Mouse (Mus musculus): ENCODE measurements around the gene Rpap1.
"Not testable (repeated sequence)": the region's sequence is repeated elsewhere in the genome, so short reads cannot be mapped to it uniquely, and the experiment has no call there.

Gene Rpap1

DNA sequence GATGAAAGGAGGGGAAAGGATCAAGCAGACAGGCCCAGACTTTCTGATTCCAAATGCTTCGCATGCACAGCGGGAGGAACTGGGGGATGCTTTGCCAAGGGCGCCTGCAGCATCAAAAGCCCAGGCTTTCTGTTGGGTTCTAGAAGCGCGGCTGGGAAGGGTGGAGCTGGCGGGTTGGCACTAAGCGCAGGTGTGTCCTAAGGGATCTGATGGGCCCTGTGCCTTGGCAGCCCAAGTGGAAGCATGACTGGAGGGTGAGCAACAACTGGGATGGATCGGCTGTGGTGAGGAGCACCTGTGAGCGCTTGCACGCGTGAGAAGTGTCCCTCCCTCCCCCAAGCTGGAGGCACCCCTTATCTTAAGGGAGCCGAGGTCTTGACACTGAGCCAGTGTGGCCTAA lies 50.2 kb downstream of the Rpap1 start:
- no peak for DNase-seq

DNA sequence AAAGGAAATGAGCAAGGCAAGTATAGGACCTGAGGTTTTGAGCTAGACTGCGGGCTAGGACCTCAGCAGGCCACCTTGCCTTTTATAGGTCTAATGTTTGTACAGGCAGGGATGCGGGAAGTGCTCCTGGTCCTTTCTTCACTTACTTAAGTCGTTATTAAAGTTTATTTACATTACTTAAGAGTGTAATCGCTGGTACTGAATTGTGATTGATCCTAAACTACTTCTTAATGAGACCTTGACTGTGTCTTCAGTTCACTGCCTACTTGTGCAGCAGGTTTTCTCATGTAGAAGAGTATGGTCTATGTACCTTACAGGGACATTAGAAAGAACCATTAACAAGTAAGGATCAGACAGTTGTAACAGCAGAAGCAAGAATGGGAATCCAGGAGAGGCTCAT lies 56.6 kb downstream of the Rpap1 start:
- DNase-seq: no peak

DNA sequence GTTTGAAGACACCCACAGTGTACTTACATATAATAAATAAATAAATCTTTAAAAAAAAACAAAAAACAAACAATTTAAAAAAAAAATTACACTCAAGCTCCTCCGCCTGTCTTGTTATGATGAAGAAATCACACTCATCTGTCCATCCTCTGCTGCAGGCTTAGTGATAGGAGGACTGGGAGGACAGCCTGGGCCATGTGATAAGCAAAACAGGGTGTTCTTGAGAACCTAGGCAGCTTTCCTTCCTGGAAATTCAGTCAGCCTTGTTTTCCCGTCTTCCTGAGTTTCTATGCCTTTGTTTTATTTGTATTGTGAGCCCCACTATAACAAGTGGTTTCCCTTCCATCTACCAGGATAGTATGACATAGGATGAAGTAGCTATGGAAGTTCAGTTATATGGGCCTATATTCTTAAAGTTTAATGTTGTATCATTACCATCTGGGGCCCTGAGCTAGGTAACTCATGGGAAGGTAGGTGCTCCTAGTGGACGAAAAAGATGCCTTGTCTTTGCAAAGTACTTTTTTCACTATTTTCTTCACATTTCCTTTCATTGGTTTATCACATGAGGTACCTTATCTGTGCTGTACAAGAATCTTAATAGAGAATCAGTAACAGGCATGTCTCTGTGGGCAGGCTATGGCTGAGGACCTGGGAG lies 59.4 kb downstream of the Rpap1 start:
- DNase-seq: no peak

DNA sequence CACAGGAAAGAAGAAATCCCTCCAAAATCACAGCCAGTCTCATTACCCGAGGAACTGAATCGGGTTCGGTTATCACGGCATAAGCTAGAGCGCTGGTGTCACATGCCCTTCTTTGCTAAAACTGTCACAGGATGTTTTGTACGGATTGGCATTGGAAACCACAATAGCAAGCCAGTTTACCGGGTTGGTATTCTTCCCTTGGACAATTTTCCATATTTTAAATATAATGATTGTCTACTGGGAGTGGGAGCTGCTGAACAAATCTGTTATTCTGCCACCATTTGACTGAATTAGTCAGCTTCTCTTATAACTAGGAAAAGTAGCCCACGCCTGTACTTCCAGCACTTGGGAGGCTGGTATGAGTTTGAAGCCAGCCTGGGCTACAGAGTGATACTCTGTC lies 66.3 kb downstream of the Rpap1 start:
- no peak for DNase-seq

DNA sequence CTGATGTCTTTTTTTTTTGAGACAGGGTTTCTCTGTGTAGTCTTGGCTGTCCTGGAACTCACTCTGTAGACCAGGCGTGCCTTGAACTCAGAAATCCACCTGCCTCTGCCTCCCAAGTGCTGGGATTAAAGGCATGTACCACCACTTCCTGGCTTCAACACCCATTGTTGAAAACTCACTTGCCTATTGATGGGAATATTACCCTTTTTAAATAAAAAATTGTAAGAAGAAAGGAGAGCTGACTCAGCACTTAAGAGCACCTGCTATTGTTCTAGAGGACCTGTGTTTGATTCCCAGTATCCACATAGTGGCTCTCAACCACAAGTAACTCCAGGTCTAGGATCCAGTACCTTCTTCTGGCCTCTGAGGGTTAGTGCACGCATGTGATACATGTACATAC lies 71.5 kb downstream of the Rpap1 start:
- not testable (repeated sequence) for DNase-seq

Measured in lung, postnatal 36 days (tissue).